Mouse (Mus musculus) hindbrain, embryonic 16.5 days (tissue): ENCODE measurements around the gene Gm17027. TPM values are rescaled to one million over a fixed set of nuclear protein-coding genes. Genes with fewer than 3 reads are reported as not detected.
"Not testable (repeated sequence)": the region's sequence is repeated elsewhere in the genome, so short reads cannot be mapped to it uniquely, and the experiment has no call there.

ENCODE experiments used
- ATAC-seq: fragments of 200-750 bp; cut with Nextera tagmentation; 2 replicates; pipeline ENCODE4 v1.8.0; 2017; ENCODE audit warnings: moderate TSS enrichment, moderate library complexity
- H3K27ac ChIP-seq: fragments of 300-500 bp; sonication (generic); 2 replicates; pipeline ENCODE4 v1.5.1; 2014; ENCODE audit warnings: low read depth, mild to moderate bottlenecking, control low read depth, low read length, moderate library complexity
- H3K27me3 ChIP-seq: fragments of 300-500 bp; sonication (generic); replicated peaks from 2 replicates; pipeline ENCODE4 v1.6.1; 2014; ENCODE audit warnings: low read length; ENCODE audit not compliant: control insufficient read depth, insufficient read depth
- H3K36me3 ChIP-seq: fragments of 300-500 bp; sonication (generic); 2 replicates; pipeline ENCODE4 v1.6.1; 2014; ENCODE audit warnings: mild to moderate bottlenecking, low read length, moderate library complexity, mixed read lengths; ENCODE audit not compliant: control insufficient read depth, insufficient read depth
- H3K4me1 ChIP-seq: fragments of 300-500 bp; sonication (generic); 2 replicates; pipeline ENCODE4 v1.6.1; 2014; ENCODE audit warnings: low read depth, low read length; ENCODE audit not compliant: control insufficient read depth, insufficient read depth
- H3K4me2 ChIP-seq: fragments of 300-500 bp; sonication (generic); 2 replicates; pipeline ENCODE4 v1.6.1; 2014; ENCODE audit warnings: mild to moderate bottlenecking, low read length, control low read depth, moderate library complexity
- H3K4me3 ChIP-seq: fragments of 300-500 bp; sonication (generic); 2 replicates; pipeline ENCODE4 v1.5.1; 2014; ENCODE audit warnings: mild to moderate bottlenecking, low read length, control low read depth, moderate library complexity
- H3K9ac ChIP-seq: fragments of 300-500 bp; sonication (generic); 2 replicates; pipeline ENCODE4 v1.6.1; 2014; ENCODE audit warnings: low read depth, mild to moderate bottlenecking, control low read depth, low read length, moderate library complexity
- H3K9me3 ChIP-seq: fragments of 300-500 bp; sonication (generic); 2 replicates; pipeline ENCODE4 v1.6.1; 2014; ENCODE audit warnings: mild to moderate bottlenecking, low read length, moderate library complexity; ENCODE audit not compliant: control insufficient read depth
- WGBS: fragments of 180-500 bp; shearing (Covaris S2); extraction: QIAGEN DNeasy Blood & Tissue Kit; methylation state at CpG from one replicate; pipeline ENCODE4 v1.1.7; 2014; 5-methylcytosine and 5-hydroxymethylcytosine counted together
- polyA plus RNA-seq: library from polyadenylated mRNA; unstranded; fragments of >200 nt; fragmentation: Nextera tagmentation; extraction: Ambion mirVana; gene quantifications from 2 replicates; pipeline ENCODE4 v1.2.1, GENCODE M21; 2015

Gm17027 gene
- not detected in 2 replicates for polyA plus RNA-seq

GRCm38 (mm10) chr14:42162522-42162921 is at the start of gene Gm17027:
Gm17027 (minus strand) TSS chr14:42162622.
- H3K27ac ChIP-seq, H3K4me1 ChIP-seq, H3K9me3 ChIP-seq, H3K27me3 ChIP-seq, H3K4me2 ChIP-seq, H3K9ac ChIP-seq, ATAC-seq, H3K4me3 ChIP-seq, H3K36me3 ChIP-seq: not testable (repeated sequence)
- WGBS = 100% methylated on average over 1 of the region's 2 CpGs

- H3K4me1 ChIP-seq, H3K4me3 ChIP-seq, H3K4me2 ChIP-seq, H3K27me3 ChIP-seq, ATAC-seq, H3K9me3 ChIP-seq, H3K27ac ChIP-seq, H3K9ac ChIP-seq, H3K36me3 ChIP-seq: not testable (repeated sequence)
- no CpG with 5 or more reads among the region's 1 CpGs for WGBS
Observed at GRCm38 (mm10) chr14:42190691-42191090, 28.3 kb upstream of the Gm17027 start, which contains the start of gene Gm3573. Gm3573 (minus strand) TSS chr14:42190791.

- H3K4me2 ChIP-seq, H3K4me3 ChIP-seq, H3K4me1 ChIP-seq, H3K27me3 ChIP-seq, H3K9me3 ChIP-seq, H3K9ac ChIP-seq, ATAC-seq, H3K36me3 ChIP-seq, H3K27ac ChIP-seq: not testable (repeated sequence)
- 87% methylated on average over 3 of the region's 3 CpGs for WGBS
Observed at GRCm38 (mm10) chr14:42183936-42184335, 21.5 kb upstream of the Gm17027 start.

DNA sequence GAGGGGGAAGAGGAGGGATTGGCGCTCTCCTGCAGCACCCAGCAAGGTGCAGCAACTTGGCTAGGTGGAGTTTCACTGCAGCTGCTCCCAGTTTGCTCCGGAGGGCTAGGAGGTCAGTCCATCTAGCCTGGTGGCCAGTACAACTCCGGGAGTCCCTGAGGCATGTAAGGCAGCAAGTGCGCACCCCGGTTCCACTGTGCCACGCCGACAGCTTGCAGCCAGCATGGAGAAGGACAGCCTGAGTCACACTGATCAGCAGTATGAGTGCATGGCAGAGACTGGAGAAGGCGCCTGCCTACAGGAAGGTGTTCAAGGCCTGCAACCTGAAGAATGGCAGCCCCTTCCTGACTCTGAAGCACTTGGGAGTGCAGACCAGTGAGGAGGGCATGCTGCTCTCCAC is 27.9 kb downstream of the Gm17027 start:
- H3K27me3 ChIP-seq, H3K27ac ChIP-seq, H3K36me3 ChIP-seq, ATAC-seq, H3K9ac ChIP-seq, H3K4me2 ChIP-seq, H3K4me3 ChIP-seq, H3K9me3 ChIP-seq, H3K4me1 ChIP-seq: not testable (repeated sequence)
- 83% methylated on average over 5 of the region's 8 CpGs for WGBS

GRCm38 (mm10) chr14:42133806-42134205 is 28.6 kb downstream of the Gm17027 start:
- H3K9me3 ChIP-seq, H3K36me3 ChIP-seq, ATAC-seq, H3K27ac ChIP-seq, H3K9ac ChIP-seq, H3K27me3 ChIP-seq, H3K4me2 ChIP-seq, H3K4me1 ChIP-seq, H3K4me3 ChIP-seq: not testable (repeated sequence)
- 59% methylated on average over 10 of the region's 14 CpGs for WGBS

- no CpG with 5 or more reads among the region's 2 CpGs for WGBS
- ATAC-seq, H3K9me3 ChIP-seq, H3K36me3 ChIP-seq, H3K4me2 ChIP-seq, H3K27ac ChIP-seq, H3K4me3 ChIP-seq, H3K4me1 ChIP-seq, H3K9ac ChIP-seq, H3K27me3 ChIP-seq: not testable (repeated sequence)
Observed at GRCm38 (mm10) chr14:42117269-42117668, 45.2 kb downstream of the Gm17027 start, which contains the start of gene Gm7951. Gm7951 (minus strand) TSS chr14:42117369.

Other genes starting within 250 kb of the Gm17027 start
- not detected in 2 replicates for gene 1700049E17Rik1, start 237.7 kb downstream of the Gm17027 start, polyA plus RNA-seq
- gene 1700024B05Rik, start 218.6 kb downstream of the Gm17027 start, polyA plus RNA-seq = not detected in 2 replicates
- not detected in 2 replicates for gene Gm6401, start 194.7 kb downstream of the Gm17027 start, polyA plus RNA-seq
- gene Gm3543, start 179.3 kb downstream of the Gm17027 start, polyA plus RNA-seq = not detected in 2 replicates
- 0.19 TPM in 1 of 2 replicates, not detected in the other for gene Gm7951, start 45.3 kb downstream of the Gm17027 start, polyA plus RNA-seq
- gene Gm3573, start 28.2 kb upstream of the Gm17027 start, polyA plus RNA-seq = not detected in 2 replicates
- gene Gm17026, start 97.4 kb upstream of the Gm17027 start, polyA plus RNA-seq = not detected in 2 replicates
- not detected in 2 replicates for gene Gm9611, start 134.7 kb upstream of the Gm17027 start, polyA plus RNA-seq
- not detected in 2 replicates for gene Gm7995, start 147.6 kb upstream of the Gm17027 start, polyA plus RNA-seq